ENCODE assay signal across 8 mouse cellular contexts in the genomic region with DNA sequence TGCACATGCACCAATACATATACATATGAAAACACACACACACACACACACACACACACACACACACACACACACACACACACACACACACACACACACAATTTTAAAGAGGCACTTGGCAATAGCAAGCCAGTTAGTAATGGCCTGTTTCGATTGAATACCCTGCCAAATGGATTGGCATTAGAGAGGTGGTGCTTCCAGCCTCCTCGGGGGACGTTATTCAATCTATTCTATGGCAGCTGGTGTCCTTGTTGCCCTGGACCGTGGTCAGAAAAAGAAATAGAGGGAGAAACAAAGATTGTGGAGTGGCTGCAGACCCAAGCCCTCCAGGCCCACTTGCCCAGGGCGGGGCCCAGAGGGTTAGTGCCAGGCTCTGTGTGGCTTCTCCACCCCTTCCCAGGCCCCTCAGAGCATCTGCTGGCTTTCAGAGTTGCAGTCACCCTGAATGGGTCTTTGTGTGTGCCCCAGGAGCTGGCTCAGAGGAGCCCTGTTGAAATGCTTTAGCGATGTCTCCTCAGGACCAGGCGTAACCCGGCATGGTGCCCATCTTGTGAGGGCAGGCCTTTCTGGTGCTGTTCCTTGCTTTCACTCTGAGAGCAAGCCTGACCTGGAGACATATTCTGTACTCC.
A peak's percentile ranks its signal among the peaks of the same experiment; 100 is the strongest.
DNase-seq lines count a peak whose midpoint lies in the region; ATAC-seq lines count a peak whose summit lies in the region.

No protein-coding gene starts in this region.

- H3K4me2 ChIP-seq in forebrain, embryonic 11.5 days (ENCODE audit: low read depth, low read length, severe bottlenecking) = no peak overlapping the region
- no peak overlapping the region for H3K4me2 ChIP-seq in neural tube, embryonic 13.5 days

- H3K4me3 ChIP-seq in forebrain, embryonic 11.5 days (ENCODE audit: low read depth, low read length) = no peak overlapping the region
- no peak overlapping the region for H3K4me3 ChIP-seq in neural tube, embryonic 13.5 days

- H3K9ac ChIP-seq in forebrain, embryonic 11.5 days (ENCODE audit: low read length) = no peak overlapping the region; the same call in 1 of the 2 replicates
- H3K9ac ChIP-seq in neural tube, embryonic 13.5 days = peak overlapping the region; percentile 18; the same call in 1 of the 2 replicates

- no peak overlapping the region for H3K27ac ChIP-seq in forebrain, embryonic 11.5 days (ENCODE audit: low read depth, low read length)
- peak overlapping the region; percentile 83 for H3K27ac ChIP-seq in neural tube, embryonic 13.5 days (replicated peaks)

- 0 out of 2 replicates have a peak, but pooled peaks cover 2% of the 10 kb centered on the region for H3K4me1 ChIP-seq in forebrain, embryonic 11.5 days (replicated peaks; ENCODE audit: control insufficient read depth, insufficient read depth, low read length)
- peaks cover 35% of the 10 kb centered on the region for H3K4me1 ChIP-seq in neural tube, embryonic 13.5 days (replicated peaks)

- DNase-seq in cerebellum, adult 18-20 months = peak; percentile 30 to 46
- DNase-seq in forebrain, embryonic 11.5 days (ENCODE audit: low spot score) = peak; percentile 53
- DNase-seq in layer of hippocampus, postnatal 14 days (ENCODE audit: low spot score in 2 of 2) = peak; percentile 60 to 80
- no peak for DNase-seq in testis, postnatal 14 days (ENCODE audit: low spot score)
- no peak for DNase-seq in thymus, postnatal 36 days

- 68% methylated on average over 8 of the region's 8 CpGs for WGBS in forebrain, embryonic 11.5 days
- 25% methylated on average over 8 of the region's 8 CpGs for WGBS in neural tube, embryonic 13.5 days

- no peaks in the 10 kb centered on the region for H3K9me3 ChIP-seq in forebrain, embryonic 11.5 days (ENCODE audit: control insufficient read depth, low read length)
- H3K9me3 ChIP-seq in neural tube, embryonic 13.5 days = no peaks in the 10 kb centered on the region

- ATAC-seq in forebrain, embryonic 11.5 days (replicated peaks; ENCODE audit: low FRiP score) = no peak
- ATAC-seq in neural tube, embryonic 13.5 days (ENCODE audit: low read depth) = peak; percentile 90
- ATAC-seq in inflammation-experienced regulatory T-cells, adult 6 months = no peak
- ATAC-seq in monocyte, adult 5-6 weeks (replicated peaks; ENCODE audit: insufficient number of reproducible peaks, low FRiP score, low TSS enrichment, poor library complexity, severe bottlenecking) = no peak

- no peaks in the 10 kb centered on the region for H3K27me3 ChIP-seq in forebrain, embryonic 11.5 days (ENCODE audit: control insufficient read depth, insufficient read depth, low read length)
- no peaks in the 10 kb centered on the region for H3K27me3 ChIP-seq in neural tube, embryonic 13.5 days

- H3K36me3 ChIP-seq in forebrain, embryonic 11.5 days (ENCODE audit: control insufficient read depth, insufficient read depth, low read length) = no peaks in the 10 kb centered on the region
- 0 out of 2 replicates have a peak, but pooled peaks cover 6% of the 10 kb centered on the region for H3K36me3 ChIP-seq in neural tube, embryonic 13.5 days

Comparison
In these comparisons a context has a peak if more than half of its experiments do, and no peak if none do; other contexts are left out.
1. DNase-seq: peak in cerebellum, adult 18-20 months (2 of 2), forebrain, embryonic 11.5 days (single experiment) and layer of hippocampus, postnatal 14 days (2 of 2); none in testis, postnatal 14 days (single experiment) and thymus, postnatal 36 days (0 of 2).